Mouse (Mus musculus) midbrain, postnatal 0 days (tissue): ENCODE results near the gene A430078G23Rik. TPM values are rescaled to one million over a fixed set of nuclear protein-coding genes. Genes with fewer than 3 reads are reported as not detected.

ENCODE experiments used
- ATAC-seq: fragments of 200-750 bp; cut with Nextera tagmentation; 2 replicates; pipeline ENCODE4 v1.8.0; 2017; ENCODE audit warnings: moderate number of reproducible peaks, mild to moderate bottlenecking, moderate TSS enrichment, moderate library complexity; ENCODE audit not compliant: low FRiP score
- DNase-seq: peaks from one replicate; pipeline ENCODE4 v3.0.0-alpha.2; 2015; ENCODE audit warnings: low spot score
- H3K27ac ChIP-seq: fragments of 300-500 bp; sonication (generic); 2 replicates; pipeline ENCODE4 v1.5.1; 2014; ENCODE audit warnings: low read depth, mild to moderate bottlenecking, low read length, mixed read lengths
- H3K27me3 ChIP-seq: fragments of 300-500 bp; sonication (generic); 2 replicates; pipeline ENCODE4 v1.6.1; 2014; ENCODE audit warnings: low read length, control low read depth, mixed read lengths; ENCODE audit not compliant: insufficient read depth
- H3K36me3 ChIP-seq: fragments of 300-500 bp; sonication (generic); 2 replicates; pipeline ENCODE4 v1.6.1; 2014; ENCODE audit warnings: low read length, control low read depth, mixed read lengths; ENCODE audit not compliant: insufficient read depth
- H3K4me1 ChIP-seq: fragments of 300-500 bp; sonication (generic); 2 replicates; pipeline ENCODE4 v1.6.1; 2014; ENCODE audit warnings: mild to moderate bottlenecking, control low read depth, antibody characterized with exemption, low read length, mixed read lengths; ENCODE audit not compliant: insufficient read depth
- H3K4me2 ChIP-seq: fragments of 300-500 bp; sonication (generic); 2 replicates; pipeline ENCODE4 v1.6.1; 2014; ENCODE audit warnings: low read depth, mild to moderate bottlenecking, low read length, mixed read lengths; ENCODE audit not compliant: poor library complexity, severe bottlenecking
- H3K4me3 ChIP-seq: fragments of 300-500 bp; sonication (generic); 2 replicates; pipeline ENCODE4 v1.5.1; 2014; ENCODE audit warnings: low read depth, mild to moderate bottlenecking, low read length, moderate library complexity
- H3K9ac ChIP-seq: fragments of 300-500 bp; sonication (generic); replicated peaks from 2 replicates; pipeline ENCODE4 v1.6.1; 2014; ENCODE audit warnings: mild to moderate bottlenecking, low read length, moderate library complexity, mixed read lengths; ENCODE audit not compliant: poor library complexity, severe bottlenecking
- H3K9me3 ChIP-seq: fragments of 300-500 bp; sonication (generic); 2 replicates; pipeline ENCODE4 v1.6.1; 2016; ENCODE audit warnings: low read length, control low read depth
- CTCF ChIP-seq: IDR thresholded peaks from 2 replicates; pipeline ENCODE4 v1.5.1; 2016; ENCODE audit warnings: antibody characterized with exemption, mild to moderate bottlenecking
- WGBS: fragments of 180-500 bp; shearing (Covaris S2); extraction: QIAGEN DNeasy Blood & Tissue Kit; methylation state at CpG from one replicate; pipeline ENCODE4 v1.1.7; 2014; 5-methylcytosine and 5-hydroxymethylcytosine counted together
- polyA plus RNA-seq: library from polyadenylated mRNA; unstranded; fragments of >200 nt; fragmentation: Nextera tagmentation; extraction: Ambion mirVana; gene quantifications from 2 replicates; pipeline ENCODE4 v1.2.1, GENCODE M21; 2015
- total RNA-seq: library from RNA; depleted of rRNA; stranded (reverse); fragments of >200 nt; gene quantifications from 2 replicates; pipeline ENCODE4 v1.2.3, GENCODE M21; 2014

A430078G23Rik gene
- total and polyA plus RNA-seq, 2 experiments from 2014 or later: not detected

DNA sequence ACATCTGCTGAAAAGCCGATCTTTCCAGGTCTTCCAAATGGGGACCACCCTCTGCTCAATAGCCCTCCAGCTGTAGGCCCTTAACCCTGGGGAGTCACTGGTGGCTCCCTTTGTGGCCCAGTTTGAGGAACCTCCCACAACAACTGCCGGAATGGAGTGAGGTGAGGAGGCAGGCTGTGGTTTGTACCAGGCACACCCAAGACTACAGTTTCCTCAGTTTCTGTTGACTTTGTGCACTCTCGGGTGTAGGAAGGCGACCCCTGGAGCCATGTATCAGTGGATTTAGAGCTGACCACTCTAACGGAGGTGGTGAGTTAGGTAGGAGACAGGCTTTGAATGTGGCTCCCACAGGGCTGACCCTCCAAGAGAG is 1.2 kb downstream of the A430078G23Rik start:
- ATAC-seq (no peak), DNase-seq (no peak)
- Histone ChIP-seq H3K27ac (no peak overlapping the region), H3K4me1 (no peaks in the 10 kb centered on the region), H3K36me3 (no peaks in the 10 kb centered on the region), H3K4me3 (no peak overlapping the region), H3K4me2 (no peak overlapping the region), H3K9me3 (no peaks in the 10 kb centered on the region), H3K9ac (no peak overlapping the region), H3K27me3 (no peaks in the 10 kb centered on the region)
- 68% methylated on average over 5 of the region's 5 CpGs for WGBS
- no peak for TF ChIP-seq CTCF

DNA sequence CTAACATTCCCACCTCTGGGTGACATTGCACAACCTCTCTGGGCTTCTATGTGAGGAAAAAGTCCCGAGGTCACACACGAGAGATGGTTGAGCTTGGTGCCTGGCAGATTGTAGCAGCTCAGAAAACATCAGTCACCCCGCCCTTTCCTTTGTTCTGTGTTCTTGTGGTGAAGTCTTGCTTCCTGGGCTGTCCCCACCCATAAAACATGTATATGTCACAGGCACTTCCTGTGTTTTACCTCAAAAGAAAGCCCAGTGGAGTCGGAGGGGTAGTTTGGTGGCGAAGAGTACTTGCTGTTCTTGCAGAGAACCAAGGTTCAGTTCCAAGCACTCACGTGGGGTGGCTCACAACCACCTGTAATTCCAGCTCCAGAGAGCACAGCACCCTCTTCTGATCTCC is 2.4 kb downstream of the A430078G23Rik start:
- ATAC-seq: no peak
- no peaks in the 10 kb centered on the region for H3K36me3 ChIP-seq
- no peaks in the 10 kb centered on the region for H3K4me1 ChIP-seq
- no peak for TF ChIP-seq CTCF
- DNase-seq: no peak
- no peak overlapping the region for H3K27ac ChIP-seq
- H3K4me3 ChIP-seq: no peak overlapping the region
- no peaks in the 10 kb centered on the region for H3K9me3 ChIP-seq
- WGBS: 83% methylated on average over 6 of the region's 6 CpGs
- H3K9ac ChIP-seq: no peak overlapping the region
- H3K27me3 ChIP-seq: no peaks in the 10 kb centered on the region
- no peak overlapping the region for H3K4me2 ChIP-seq

DNA sequence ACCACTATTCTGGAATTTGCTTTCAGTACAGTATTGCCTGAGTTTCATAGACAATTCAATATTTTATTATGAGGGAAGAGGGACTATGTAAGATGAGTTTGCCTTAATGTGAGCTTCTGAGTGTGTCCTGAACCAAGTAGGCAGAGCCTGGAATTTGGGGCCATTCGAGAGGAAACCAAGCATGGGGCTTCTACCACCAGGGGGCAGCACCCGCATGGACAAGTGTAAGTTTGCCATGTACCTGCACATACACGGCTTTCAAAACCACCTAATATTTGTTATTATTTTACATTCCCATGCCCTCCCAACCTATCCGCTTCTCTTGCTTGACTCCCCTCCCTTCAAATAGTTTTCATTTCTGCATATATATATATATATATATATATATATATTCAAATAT is 4.8 kb downstream of the A430078G23Rik start:
- H3K36me3 ChIP-seq: no peaks in the 10 kb centered on the region
- ATAC-seq (peak; percentile 50; the same call in 1 of the 2 replicates), DNase-seq (peak; percentile 70)
- H3K4me1 ChIP-seq: no peaks in the 10 kb centered on the region
- WGBS: 4% methylated on average over 4 of the region's 4 CpGs
- peak; percentile 80 for TF ChIP-seq CTCF
- H3K9ac ChIP-seq: no peak overlapping the region
- H3K27ac ChIP-seq: no peak overlapping the region
- no peak overlapping the region for H3K4me2 ChIP-seq
- H3K4me3 ChIP-seq: no peak overlapping the region
- H3K27me3 ChIP-seq: no peaks in the 10 kb centered on the region
- no peaks in the 10 kb centered on the region for H3K9me3 ChIP-seq

DNA sequence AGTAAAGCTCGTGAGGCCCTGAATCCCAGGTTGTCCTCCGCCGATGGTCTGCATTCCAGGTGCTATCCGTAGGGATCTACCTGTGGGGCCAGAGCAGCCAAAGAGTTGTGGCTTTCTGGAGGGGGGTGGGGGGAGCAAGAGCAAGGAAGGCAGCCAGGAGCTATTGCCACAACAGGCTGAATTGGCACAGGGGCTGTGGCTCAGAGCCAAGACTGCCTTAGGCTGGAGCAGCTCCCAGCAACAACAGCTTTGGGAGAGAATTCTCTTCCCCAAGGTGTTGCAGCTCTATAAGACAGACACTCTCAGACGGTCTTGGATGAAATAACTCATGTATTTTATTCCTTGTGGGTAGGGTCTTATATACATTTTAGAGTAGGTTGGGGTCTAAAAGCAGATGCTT is 13.9 kb downstream of the A430078G23Rik start:
- 84% methylated on average over 5 of the region's 5 CpGs for WGBS
- H3K4me1 ChIP-seq: no peaks in the 10 kb centered on the region
- H3K9me3 ChIP-seq: no peaks in the 10 kb centered on the region
- DNase-seq (peak; percentile 51), ATAC-seq (no peak)
- no peak for TF ChIP-seq CTCF
- H3K36me3 ChIP-seq: no peaks in the 10 kb centered on the region
- H3K4me2 ChIP-seq: no peak overlapping the region
- H3K27me3 ChIP-seq: no peaks in the 10 kb centered on the region
- no peak overlapping the region for H3K9ac ChIP-seq
- no peak overlapping the region for H3K4me3 ChIP-seq
- H3K27ac ChIP-seq: no peak overlapping the region

DNA sequence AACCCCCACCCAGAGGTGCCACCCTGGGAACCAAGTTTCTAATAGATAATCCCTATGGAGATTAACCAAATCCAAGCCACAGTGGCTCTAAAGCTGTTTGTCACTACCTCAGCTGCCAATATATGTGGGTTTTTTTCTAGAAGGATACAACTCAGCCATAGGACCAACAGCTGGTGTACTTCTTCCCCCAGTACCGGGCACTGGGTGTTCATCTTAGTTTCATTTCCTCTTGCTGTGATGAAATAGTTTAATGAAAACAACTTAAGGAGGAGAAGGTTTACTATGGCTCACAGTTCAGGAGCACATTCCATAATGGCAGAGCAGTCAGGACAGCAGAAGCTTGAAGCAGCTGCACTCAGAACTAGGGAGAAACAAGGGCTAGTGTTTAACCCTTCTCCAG is 14.9 kb downstream of the A430078G23Rik start:
- Histone ChIP-seq H3K9me3 (no peaks in the 10 kb centered on the region), H3K27ac (no peak overlapping the region), H3K27me3 (no peaks in the 10 kb centered on the region), H3K4me1 (no peaks in the 10 kb centered on the region), H3K9ac (no peak overlapping the region), H3K4me2 (no peak overlapping the region), H3K4me3 (no peak overlapping the region), H3K36me3 (no peaks in the 10 kb centered on the region)
- no peak for ATAC-seq
- no peak for DNase-seq
- TF ChIP-seq CTCF: no peak
- WGBS: 72% methylated on average over 1 of the region's 1 CpGs

DNA sequence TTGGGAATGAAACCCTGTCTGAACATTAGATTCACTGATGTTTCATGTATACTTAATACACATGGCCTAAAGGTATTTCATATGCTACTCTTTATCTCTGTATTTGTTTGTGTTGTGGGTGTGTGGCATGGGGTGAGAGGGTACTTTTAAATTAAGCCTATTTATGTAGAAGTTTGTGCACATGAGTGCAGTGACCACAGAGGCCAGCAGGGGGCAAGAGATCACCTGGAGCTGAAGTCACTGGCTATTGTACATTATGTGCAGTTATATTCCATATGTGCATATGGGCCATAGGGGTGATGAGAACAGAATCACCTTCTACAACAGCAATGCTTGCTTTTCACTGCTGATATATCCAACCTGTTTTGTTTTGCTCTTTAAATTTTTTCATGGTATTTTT is 22.5 kb downstream of the A430078G23Rik start:
- no peak for TF ChIP-seq CTCF
- no peak overlapping the region for H3K4me3 ChIP-seq
- H3K36me3 ChIP-seq: no peaks in the 10 kb centered on the region
- H3K4me2 ChIP-seq: no peak overlapping the region
- no peaks in the 10 kb centered on the region for H3K4me1 ChIP-seq
- no peaks in the 10 kb centered on the region for H3K27me3 ChIP-seq
- no peak overlapping the region for H3K9ac ChIP-seq
- DNase-seq (no peak), ATAC-seq (no peak)
- no peak overlapping the region for H3K27ac ChIP-seq
- H3K9me3 ChIP-seq: no peaks in the 10 kb centered on the region
